Mouse (Mus musculus) inflammation-experienced regulatory T-cells (primary cell): ENCODE data around the gene Ppan. TPM values are rescaled to one million over a fixed set of nuclear protein-coding genes. Genes with fewer than 3 reads are reported as not detected.

Experiments
- polyA plus RNA-seq, 2 experiments: library from polyadenylated mRNA; unstranded; fragments of 100-300 nt; shearing (Covaris generic); gene quantifications; one replicate each; pipeline ENCODE4 v1.2.1; 2017

Gene Ppan
- 100 to 1,000 TPM in 1 of 2 experiments, 10 to 100 TPM in 1; 74.5 to 114 TPM for polyA plus RNA-seq

GRCm38 (mm10) chr9:20887704-20888385 lies at the start of gene Ppan:
TSS of gene Ppan (plus strand) at chr9:20888175.

GRCm38 (mm10) chr9:20868448-20869001 lies 19.4 kb upstream of the Ppan start, which contains the start of gene A230050P20Rik:
TSS of gene A230050P20Rik (plus strand) at chr9:20868642.

GRCm38 (mm10) chr9:20879097-20879792 lies 8.7 kb upstream of the Ppan start, which contains the start of gene Angptl6:
TSS of gene Angptl6 (minus strand) at chr9:20879727.

GRCm38 (mm10) chr9:20898511-20899073 lies 10.6 kb downstream of the Ppan start, which contains the start of gene Eif3g:
TSS of gene Eif3g (minus strand) at chr9:20898623.

Other genes starting within 250 kb of the Ppan start
- 100 to 1,000 TPM; 286 to 359 TPM for gene Ubl5, start 245.3 kb upstream of the Ppan start, polyA plus RNA-seq
- 10 to 100 TPM; 58.8 to 71.7 TPM for gene Fbxl12, start 243.4 kb upstream of the Ppan start, polyA plus RNA-seq
- 10 to 100 TPM; 19.6 to 23.5 TPM for gene Pin1, start 236.1 kb upstream of the Ppan start, polyA plus RNA-seq
- under 1 TPM; 0.64 to 0.81 TPM for gene Olfm2, start 141.8 kb upstream of the Ppan start, polyA plus RNA-seq
- 1 to 10 TPM in 1 of 2 experiments, under 1 TPM in 1; 0.04 to 2.7 TPM for gene Col5a3, start 73.1 kb upstream of the Ppan start, polyA plus RNA-seq
- not detected for gene Rdh8, start 69.7 kb upstream of the Ppan start, polyA plus RNA-seq
- gene A230050P20Rik, start 19.5 kb upstream of the Ppan start, polyA plus RNA-seq, result 10 to 100 TPM; 59.5 to 60.2 TPM
- 1 to 10 TPM; 3.0 to 4.6 TPM for gene Angptl6, start 8.4 kb upstream of the Ppan start, polyA plus RNA-seq
- 100 to 1,000 TPM; 259 to 292 TPM for gene Eif3g, start 10.4 kb downstream of the Ppan start, polyA plus RNA-seq
- 10 to 100 TPM; 52.4 to 87.1 TPM for gene Dnmt1, start 71.7 kb downstream of the Ppan start, polyA plus RNA-seq
- 10 to 100 TPM; 18.9 to 25.7 TPM for gene S1pr2, start 88.6 kb downstream of the Ppan start, polyA plus RNA-seq
- 100 to 1,000 TPM; 101 to 109 TPM for gene Mrpl4, start 114.6 kb downstream of the Ppan start, polyA plus RNA-seq
- gene Icam1, start 127.8 kb downstream of the Ppan start, polyA plus RNA-seq, result 100 to 1,000 TPM in 1 of 2 experiments, 10 to 100 TPM in 1; 73.2 to 112 TPM
- gene Icam4, start 141.2 kb downstream of the Ppan start, polyA plus RNA-seq, result 1 to 10 TPM in 1 of 2 experiments, under 1 TPM in 1; 0.45 to 2.7 TPM
- gene Icam5, start 143.9 kb downstream of the Ppan start, polyA plus RNA-seq, result 1 to 10 TPM; 1.3 to 2.4 TPM
- 1 to 10 TPM in 1 of 2 experiments, not detected in 1; 4.0 TPM for gene Zglp1, start 178.9 kb downstream of the Ppan start, polyA plus RNA-seq
- gene Gm49373, start 184.9 kb downstream of the Ppan start, polyA plus RNA-seq, result under 1 TPM in 1 of 2 experiments, not detected in 1; 0.84 TPM
- gene Fdx1l, start 185.4 kb downstream of the Ppan start, polyA plus RNA-seq, result 10 to 100 TPM; 41.3 to 42.4 TPM
- gene Gm38431, start 203.8 kb downstream of the Ppan start, polyA plus RNA-seq, result 1 to 10 TPM; 1.0 to 2.4 TPM
- 10 to 100 TPM; 62.9 to 67.1 TPM for gene Raver1, start 203.8 kb downstream of the Ppan start, polyA plus RNA-seq
- gene Tyk2, start 243.1 kb downstream of the Ppan start, polyA plus RNA-seq, result 10 to 100 TPM; 61.1 to 70.2 TPM